Mouse (Mus musculus) left cerebral cortex, postnatal 14 days (tissue): ENCODE measurements around the gene Dst. TPM values are rescaled to one million over a fixed set of nuclear protein-coding genes. Genes with fewer than 3 reads are reported as not detected.

Source experiments
- DNase-seq, 2 experiments: peaks; one replicate each; pipeline ENCODE4 v3.0.0; 2021 to 2022; ENCODE audit warnings: low spot score in 2 of 2, mixed read lengths in 1 of 2
- intact Hi-C: fragments of 180-260 bp; cut with DNase I; formaldehyde crosslinking; loops from one replicate; pipeline ENCODE4 v1.15.1; 2025
- total RNA-seq, 2 experiments: library from RNA; stranded (reverse); gene quantifications; 2 replicates each; pipeline ENCODE4 v1.2.3; 2021

The Dst gene
- total RNA-seq, 2 experiments from 2014 or later, result 240 to 256 TPM

- intact Hi-C loops, result no loop called here
- no peak for DNase-seq
These were observed 315.8 kb downstream of the Dst start for GRCm38 (mm10) chr1:34223866-34224265.

- DNase-seq, result peak in 1 of 2 experiments; percentile 15
- intact Hi-C loops, result no loop called here
These were observed 319.7 kb downstream of the Dst start for GRCm38 (mm10) chr1:34227676-34228075.

GRCm38 (mm10) chr1:34231041-34231440, 323.0 kb downstream of the Dst start:
- no peak for DNase-seq
- intact Hi-C loops, result no loop called here

- DNase-seq, result peak in 1 of 2 experiments; percentile 22
- intact Hi-C loops, result no loop called here
These were observed 328.3 kb downstream of the Dst start for GRCm38 (mm10) chr1:34236254-34236723.

GRCm38 (mm10) chr1:34237211-34237610, 329.2 kb downstream of the Dst start:
- intact Hi-C loops, result no loop called here
- no peak for DNase-seq

GRCm38 (mm10) chr1:34237689-34238091, 329.7 kb downstream of the Dst start:
- DNase-seq, result no peak
- intact Hi-C loops, result no loop called here

- DNase-seq, result no peak
- intact Hi-C loops, result no loop called here
These were observed 330.2 kb downstream of the Dst start for GRCm38 (mm10) chr1:34238231-34238630.

- intact Hi-C loops, result no loop called here
- DNase-seq, result no peak
These were observed 336.7 kb downstream of the Dst start for GRCm38 (mm10) chr1:34244678-34245077.

- intact Hi-C loops, result no loop called here
- no peak for DNase-seq
These were observed 338.1 kb downstream of the Dst start for GRCm38 (mm10) chr1:34245951-34246641.

- intact Hi-C loops, result no loop called here
These were observed 338.6 kb downstream of the Dst start for GRCm38 (mm10) chr1:34246642-34246987.

GRCm38 (mm10) chr1:34251137-34251536, 343.1 kb downstream of the Dst start:
- intact Hi-C loops, result no loop called here
- no peak for DNase-seq

More at GRCm38 (mm10) chr1:34246642-34246987, 338.6 kb downstream of the Dst start:
- no peak for DNase-seq

- no peak for DNase-seq
- intact Hi-C loops, result no loop called here
These were observed 344.2 kb downstream of the Dst start for GRCm38 (mm10) chr1:34252267-34252666.

- DNase-seq, result no peak
- intact Hi-C loops, result no loop called here
These were observed 345.9 kb downstream of the Dst start for GRCm38 (mm10) chr1:34253876-34254275.

GRCm38 (mm10) chr1:34259898-34260297, 351.9 kb downstream of the Dst start:
- no peak for DNase-seq

GRCm38 (mm10) chr1:34261011-34261410, 353.0 kb downstream of the Dst start:
- intact Hi-C loops, result no loop called here
- no peak for DNase-seq

More at GRCm38 (mm10) chr1:34259898-34260297, 351.9 kb downstream of the Dst start:
- intact Hi-C loops, result no loop called here

GRCm38 (mm10) chr1:34268520-34268919, 360.5 kb downstream of the Dst start:
- no peak for DNase-seq
- intact Hi-C loops, result no loop called here

GRCm38 (mm10) chr1:34269578-34269977, 361.6 kb downstream of the Dst start:
- no peak for DNase-seq
- intact Hi-C loops, result no loop called here

GRCm38 (mm10) chr1:34273922-34274321, 365.9 kb downstream of the Dst start:
- intact Hi-C loops, result no loop called here
- no peak for DNase-seq

- no peak for DNase-seq
- intact Hi-C loops, result no loop called here
These were observed 367.8 kb downstream of the Dst start for GRCm38 (mm10) chr1:34275787-34276186.

GRCm38 (mm10) chr1:34276756-34277155, 368.7 kb downstream of the Dst start:
- intact Hi-C loops, result no loop called here
- DNase-seq, result no peak

GRCm38 (mm10) chr1:34277259-34277658, 369.2 kb downstream of the Dst start:
- intact Hi-C loops, result no loop called here
- DNase-seq, result no peak

- no peak for DNase-seq
- intact Hi-C loops, result no loop called here
These were observed 375.5 kb downstream of the Dst start for GRCm38 (mm10) chr1:34283502-34283901.
